Mouse (Mus musculus): Measurements from ENCODE around the gene Rnf121.

GRCm38 (mm10) chr7:102108206-102108605 is 42.9 kb upstream of the Rnf121 start:
- TF ChIP-seq CTCF (conservative IDR thresholded peaks at IDR 0.05; ENCODE audit: low read length) = no peak
- no peak for TF ChIP-seq POU5F1 (IDR thresholded peaks at IDR 0.05; ENCODE audit: borderline replicate concordance, low read length)
- no peak for TF ChIP-seq NANOG (IDR thresholded peaks at IDR 0.05; ENCODE audit: borderline replicate concordance, low read length)
